Mouse (Mus musculus): ENCODE data around the gene Rnf144b. TPM values are rescaled to one million over a fixed set of nuclear protein-coding genes. Genes with fewer than 3 reads are reported as not detected.

The Rnf144b gene
- total RNA-seq, 4 experiments from 2014 or later: 21.9 to 28.1 (median 22.9) TPM

DNA sequence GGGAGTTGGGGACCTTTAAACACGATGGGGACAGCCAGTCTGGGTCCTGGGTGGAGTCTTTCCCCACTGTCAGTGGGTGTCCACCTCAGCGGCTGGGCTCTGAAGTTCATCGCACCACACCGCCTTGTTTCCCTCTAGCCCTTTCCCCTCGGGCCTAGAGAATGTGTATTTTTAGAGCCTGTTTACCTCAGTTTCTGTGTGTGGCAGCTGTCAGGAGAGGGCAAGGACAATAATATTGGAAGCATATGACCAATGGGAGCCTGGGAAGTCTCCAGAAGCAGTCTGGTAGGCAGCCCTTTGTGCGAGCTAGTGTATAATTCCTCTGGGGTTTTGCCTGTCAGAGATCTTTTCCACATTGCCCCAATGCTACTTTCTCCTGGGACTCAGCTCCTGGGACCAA is 95.9 kb downstream of the Rnf144b start:
- DNase-seq (ENCODE audit: low spot score in 2 of 2): no peak

DNA sequence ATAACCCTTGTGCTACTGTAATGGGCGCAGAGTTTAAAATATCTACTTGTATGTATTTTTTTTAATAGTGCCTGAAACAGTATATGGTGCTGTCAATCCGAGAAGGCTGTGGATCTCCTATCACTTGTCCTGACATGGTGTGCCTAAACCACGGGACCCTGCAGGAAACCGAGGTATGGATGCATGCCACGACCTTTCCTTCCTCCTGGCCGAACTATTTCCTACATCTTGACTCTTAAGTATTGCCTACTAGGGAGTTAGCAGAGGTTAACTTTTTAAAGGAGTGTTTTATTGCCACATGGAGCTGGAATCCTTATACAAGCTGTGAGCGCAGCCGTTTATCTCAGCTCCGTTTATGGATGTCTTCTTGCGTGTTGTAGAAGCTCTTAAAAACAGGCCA is 98.0 kb downstream of the Rnf144b start:
- DNase-seq (ENCODE audit: low spot score in 2 of 2): peak in 1 of 2 experiments; percentile 44

DNA sequence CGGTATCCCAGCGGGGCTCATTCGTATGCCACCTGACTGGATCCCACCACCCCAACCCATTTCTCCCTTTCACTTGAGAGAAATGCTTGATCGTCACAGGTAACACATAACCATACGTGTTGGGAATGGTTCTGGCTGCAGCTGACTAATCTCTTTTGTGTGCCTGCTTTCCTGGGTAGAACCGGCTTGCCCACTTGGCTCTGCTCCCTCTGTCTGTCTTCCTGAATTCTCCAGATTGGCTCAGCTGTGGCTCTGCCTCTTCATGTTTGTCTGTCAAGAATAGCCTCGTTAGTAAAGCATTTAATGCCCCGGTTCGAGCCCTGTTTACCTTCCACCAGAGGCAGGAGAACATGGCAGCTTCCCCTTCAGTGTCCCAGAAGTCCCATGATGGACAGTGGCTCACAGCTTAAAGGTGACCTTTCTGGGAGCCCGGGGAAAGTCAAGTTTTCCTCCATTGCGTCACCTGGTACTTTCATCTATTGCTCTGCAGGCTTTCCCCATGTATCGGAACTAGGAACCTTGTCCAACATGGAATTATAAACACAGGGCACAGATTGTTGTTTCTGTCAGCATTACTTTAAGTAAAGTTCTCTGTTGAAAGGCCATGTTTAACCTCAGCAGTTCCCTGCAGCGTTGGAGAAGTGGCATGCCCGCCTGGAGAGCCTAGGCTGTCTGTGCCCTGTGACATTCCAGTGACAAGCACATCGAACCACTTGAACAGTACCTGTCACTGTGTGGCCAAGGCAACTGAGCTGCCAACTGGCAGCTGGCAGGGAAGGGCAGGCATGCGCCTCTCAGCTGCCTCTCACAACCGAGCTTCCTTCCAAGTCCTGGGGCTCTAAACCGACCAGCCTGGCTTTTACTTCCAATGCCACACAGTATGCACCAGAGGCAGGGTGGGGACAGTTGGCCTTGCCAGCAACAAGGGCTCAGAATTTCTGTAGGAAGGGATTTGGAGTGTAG is 101.4 kb downstream of the Rnf144b start:
- peak; percentile 57 to 65 for DNase-seq (ENCODE audit: low spot score in 2 of 2)

DNA sequence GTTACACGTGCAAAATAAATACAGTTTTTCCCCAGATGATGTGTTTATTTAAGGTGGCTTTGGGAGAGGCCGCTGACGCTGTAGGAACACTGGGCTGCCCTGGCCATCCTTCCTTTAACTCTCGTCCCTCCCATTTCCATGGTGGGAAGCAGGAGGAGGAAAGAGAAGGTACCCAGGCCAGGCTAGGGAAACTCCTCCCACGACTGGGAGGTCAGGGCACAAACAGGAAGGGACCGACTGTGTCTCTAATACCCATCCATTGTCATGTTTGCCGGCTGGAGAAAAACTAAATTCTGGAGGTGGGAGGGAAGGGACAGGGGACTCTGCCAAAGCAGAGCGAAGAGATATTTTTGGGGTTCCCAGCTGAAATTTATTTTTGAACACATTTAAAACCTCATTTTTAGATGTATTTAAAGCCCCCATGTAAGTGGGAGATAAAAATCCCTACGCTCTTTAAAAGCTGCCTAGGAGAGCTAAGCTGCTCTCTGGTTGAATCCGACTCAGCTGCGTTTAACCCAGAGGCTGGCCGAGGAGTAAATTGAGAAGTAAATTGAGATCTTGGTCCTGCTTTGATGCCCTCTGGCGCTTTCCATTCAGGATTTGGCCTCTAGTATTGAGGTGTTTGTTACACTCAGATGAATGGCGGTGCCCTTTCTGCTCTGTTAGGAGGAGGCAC is 102.3 kb downstream of the Rnf144b start:
- DNase-seq (ENCODE audit: low spot score in 2 of 2): no peak

DNA sequence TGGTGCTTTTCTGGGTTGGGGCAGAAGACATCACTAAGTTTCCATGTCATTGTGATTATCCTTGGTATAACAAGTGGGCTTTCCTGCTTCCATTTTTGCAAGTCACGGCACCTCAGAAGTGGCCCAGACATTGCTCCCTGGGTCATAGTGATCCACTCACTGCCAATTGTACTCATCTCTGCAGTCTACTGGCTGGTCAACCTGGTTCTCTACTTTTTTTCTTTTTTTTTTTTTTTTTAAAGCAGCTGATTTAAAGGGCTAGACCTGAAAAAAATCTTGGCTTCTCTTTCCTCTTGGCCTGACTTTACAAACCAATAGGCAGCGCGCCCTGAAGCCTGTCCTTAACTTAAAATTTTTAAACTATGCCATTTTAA is 102.9 kb downstream of the Rnf144b start:
- no peak for DNase-seq (ENCODE audit: low spot score in 2 of 2)

DNA sequence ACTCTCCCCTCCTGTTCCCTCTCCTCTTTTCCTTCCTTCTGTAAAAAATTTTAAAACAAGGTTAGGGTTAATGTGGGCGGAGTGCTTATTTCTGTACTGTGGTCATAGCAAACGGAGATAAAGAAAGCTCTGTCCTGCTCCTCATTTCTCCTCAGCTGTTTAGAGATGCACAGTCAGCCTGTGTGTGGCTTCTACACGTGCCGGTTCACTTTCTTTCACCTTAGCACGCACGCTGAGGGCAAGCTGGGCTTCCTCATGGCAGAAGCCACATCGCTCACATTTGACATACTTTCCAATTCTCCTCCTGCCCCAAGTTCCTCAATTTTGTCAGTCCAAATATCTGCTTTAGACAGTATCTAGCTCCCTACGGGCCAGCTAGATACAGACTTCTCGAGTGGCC is 103.3 kb downstream of the Rnf144b start:
- DNase-seq (ENCODE audit: low spot score in 2 of 2): no peak

DNA sequence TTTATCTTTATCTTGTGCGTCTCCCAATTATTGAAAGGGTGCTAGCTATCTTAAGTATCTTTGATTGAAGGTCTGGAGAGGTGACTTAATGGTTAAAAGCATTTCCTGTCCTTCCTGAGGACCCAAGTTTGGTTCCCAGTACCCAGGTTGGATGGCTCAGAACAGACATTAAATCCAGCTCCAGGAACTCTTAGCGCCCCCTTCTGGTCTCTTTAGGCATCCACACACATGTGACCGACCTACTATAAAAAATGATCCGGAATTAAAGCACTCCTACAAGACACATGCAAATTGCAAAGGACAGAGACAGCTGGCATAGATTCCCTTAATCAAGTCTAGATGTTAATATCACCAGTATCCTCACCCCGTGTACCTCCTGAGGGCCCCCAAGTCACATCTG is 104.1 kb downstream of the Rnf144b start:
- no peak for DNase-seq (ENCODE audit: low spot score in 2 of 2)

DNA sequence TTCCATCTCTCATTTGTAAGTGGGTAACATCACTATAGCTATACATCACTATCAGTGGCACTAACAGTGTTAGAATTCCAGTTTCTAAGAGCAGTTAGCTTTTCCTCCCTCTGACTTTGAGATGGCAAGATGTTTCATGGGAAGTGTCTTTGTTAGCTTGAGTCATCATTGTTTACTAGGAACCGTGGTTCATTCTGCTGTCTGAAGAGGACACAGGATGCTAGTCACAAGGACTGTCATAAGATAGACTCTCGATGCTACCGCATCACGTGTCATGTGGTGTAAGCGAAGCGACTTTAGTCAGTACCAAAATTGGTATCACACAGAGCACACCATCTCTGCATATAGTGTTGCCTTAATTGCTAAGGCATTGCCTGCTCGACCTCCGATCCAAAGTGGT is 105.7 kb downstream of the Rnf144b start:
- no peak for DNase-seq (ENCODE audit: low spot score in 2 of 2)

DNA sequence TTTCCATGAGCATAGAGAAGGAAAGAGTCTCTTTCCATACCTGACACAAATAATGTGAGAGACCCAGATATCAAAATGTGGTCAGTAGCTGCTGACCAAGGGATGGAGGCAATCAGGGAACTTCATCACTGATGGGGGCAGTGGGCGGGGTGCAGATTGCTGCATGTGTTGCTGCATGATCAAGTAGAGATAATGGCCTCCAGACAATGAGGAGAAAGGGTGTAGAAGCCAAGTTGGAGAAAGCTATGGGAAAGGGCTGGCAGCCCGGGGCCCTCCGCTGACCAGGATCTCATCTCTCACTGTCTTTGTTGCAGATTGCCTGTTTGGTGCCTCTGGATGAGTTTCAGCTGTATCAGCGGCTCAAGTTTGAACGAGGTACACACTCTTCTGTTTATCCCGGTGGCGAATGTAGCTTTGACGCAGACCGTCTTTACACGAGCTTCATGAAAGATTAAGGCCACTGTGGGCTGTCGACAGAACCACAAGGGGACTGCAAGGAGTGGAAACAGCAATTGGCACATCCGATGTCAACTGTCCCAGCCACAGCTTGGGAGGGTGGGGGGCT is 106.3 kb downstream of the Rnf144b start:
- DNase-seq (ENCODE audit: low spot score in 2 of 2): no peak

DNA sequence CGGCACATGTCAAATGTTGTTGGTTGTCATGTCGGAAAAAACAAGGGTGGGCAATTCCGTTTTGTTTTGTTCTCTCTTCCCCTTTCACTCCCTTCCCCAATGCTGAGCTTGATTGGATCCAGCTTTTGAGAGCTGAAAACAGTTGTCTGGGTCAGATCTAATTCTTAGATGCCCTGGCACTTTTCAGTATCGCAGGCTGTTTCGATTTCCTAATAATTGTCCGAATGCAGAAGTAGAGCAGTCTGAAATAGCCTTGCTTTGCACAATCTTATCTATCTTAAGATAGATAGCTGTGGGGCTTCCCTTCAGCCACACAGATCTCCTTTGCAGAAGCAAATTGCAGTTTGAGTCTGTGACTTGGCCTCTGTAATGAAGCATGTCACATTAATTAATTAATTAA is 109.7 kb downstream of the Rnf144b start:
- no peak for DNase-seq (ENCODE audit: low spot score in 2 of 2)

DNA sequence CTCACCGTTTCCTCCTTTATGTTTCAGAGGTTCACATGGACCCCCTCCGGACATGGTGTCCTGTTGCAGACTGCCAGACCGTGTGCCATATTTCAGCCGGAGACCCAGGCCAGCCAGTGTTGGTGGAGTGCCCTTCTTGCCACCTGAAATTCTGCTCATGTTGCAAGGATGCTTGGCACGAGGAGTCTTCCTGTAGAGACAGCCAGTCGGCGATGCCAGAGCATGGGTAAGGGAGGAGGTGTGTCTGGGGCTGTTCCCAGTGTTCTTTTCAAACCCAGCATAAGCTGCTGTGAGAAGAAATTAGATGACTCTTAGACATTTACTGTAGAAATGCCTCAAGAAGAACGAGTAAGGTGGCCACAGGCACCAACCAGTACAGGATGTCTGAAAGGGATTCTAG is 114.9 kb downstream of the Rnf144b start:
- DNase-seq (ENCODE audit: low spot score in 2 of 2): no peak

DNA sequence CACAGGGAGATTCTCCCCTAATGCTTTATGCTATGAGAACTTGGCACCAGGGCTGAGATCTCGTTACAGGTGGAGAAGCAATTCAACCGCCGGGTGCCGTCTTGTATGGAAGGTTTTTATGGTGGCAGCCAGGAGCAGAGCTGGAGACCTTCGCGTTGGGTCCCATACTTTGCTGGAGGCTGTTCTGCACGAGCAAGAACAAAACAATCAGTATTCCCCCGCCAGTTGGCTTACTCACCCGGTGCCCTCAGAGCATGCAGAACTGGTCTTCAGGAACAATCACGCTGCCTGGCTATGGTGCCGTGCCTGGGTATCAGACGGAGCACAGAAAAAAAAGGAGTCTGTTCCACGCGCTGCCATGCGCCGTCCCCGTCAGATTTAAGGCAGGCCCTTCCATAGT is 115.7 kb downstream of the Rnf144b start:
- no peak for DNase-seq (ENCODE audit: low spot score in 2 of 2)

DNA sequence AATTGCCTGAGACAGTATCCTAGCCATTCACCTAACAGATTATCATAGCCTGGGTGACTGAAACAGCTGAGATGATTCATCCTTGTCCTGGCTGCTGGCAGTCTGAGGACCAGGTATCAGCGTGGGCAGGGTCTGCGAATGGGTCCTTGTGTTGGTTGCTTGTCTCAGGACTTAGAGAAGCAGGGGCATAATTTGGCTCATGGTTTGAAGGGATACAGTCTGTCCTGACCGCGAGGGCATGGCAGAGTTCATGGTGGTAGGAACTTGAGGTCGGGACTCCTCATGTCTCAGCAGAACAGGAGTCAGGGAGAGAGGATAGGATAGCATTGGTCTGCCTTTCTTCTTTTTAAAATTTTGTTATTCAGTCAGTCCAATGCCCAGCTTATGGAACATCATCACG is 121.1 kb downstream of the Rnf144b start:
- no peak for DNase-seq (ENCODE audit: low spot score in 2 of 2)

DNA sequence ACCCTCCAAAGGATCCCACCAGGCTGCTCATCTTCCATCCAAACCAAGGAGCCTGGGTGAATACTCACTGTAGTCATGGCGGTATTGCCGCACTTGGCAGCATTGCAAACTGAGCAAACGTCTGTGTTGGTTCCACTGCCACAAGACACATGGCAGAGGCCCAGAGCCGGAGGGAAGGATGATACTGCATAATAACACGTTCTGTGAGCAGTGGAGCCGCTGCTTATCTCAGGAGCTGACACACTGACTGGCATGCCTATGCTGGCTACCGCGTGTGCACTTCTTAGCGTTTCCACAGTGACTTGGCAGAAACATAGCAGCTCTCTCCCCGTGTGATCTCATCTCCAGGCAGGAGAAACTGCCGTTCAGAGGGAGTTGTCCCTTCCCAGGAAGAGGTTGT is 122.3 kb downstream of the Rnf144b start:
- peak in 1 of 2 experiments; percentile 38 for DNase-seq (ENCODE audit: low spot score in 2 of 2)

DNA sequence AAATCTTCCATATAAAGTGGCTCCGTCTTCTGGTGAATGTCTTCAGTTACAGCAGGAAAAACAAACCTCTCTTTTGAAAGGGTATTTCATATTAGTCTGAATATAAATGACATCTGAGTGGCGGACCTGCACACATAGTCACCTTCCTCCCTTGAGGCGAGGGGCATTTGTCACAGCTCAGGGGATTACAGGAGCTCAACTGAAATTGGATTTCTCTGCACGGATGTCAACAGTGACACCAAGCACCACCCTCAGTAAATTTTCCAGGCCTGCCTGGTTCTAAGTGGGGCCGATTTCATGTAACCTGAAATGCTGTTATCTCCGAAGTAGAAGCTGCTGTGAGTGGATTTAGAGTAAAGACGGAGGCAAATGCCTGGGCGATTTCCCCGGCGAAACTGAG is 124.0 kb downstream of the Rnf144b start:
- no peak for DNase-seq (ENCODE audit: low spot score in 2 of 2)

DNA sequence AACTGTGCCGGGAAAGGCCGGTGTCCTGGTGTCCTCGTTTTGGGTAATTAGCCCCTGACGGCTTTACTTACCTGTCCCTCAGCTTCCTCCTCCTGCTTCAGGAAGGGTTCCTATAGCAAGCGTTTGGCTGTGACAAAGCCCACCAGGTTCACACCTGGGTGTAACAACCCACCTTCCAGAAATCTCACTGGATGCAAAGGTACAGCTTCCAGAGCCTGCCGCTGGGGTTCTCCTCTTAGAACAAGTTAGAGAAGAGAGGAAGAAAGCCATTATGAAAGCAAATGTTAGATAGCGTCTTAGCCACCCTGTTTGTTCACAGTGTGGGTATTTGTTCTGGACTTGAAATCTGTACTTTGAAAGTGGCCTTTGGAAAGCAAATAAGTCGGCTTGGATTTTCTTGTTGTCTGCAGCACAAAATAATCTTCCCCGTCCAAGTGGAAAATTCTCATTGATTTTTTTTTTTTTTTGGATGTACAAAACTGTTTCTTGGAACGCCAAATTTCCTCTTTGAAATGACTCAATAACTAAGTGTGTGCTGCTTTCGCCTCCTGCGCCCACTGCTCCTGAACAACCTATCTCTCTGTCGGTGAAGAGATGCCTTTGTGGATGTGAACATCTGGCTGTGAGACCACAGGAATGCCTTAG is 124.8 kb downstream of the Rnf144b start:
- DNase-seq (ENCODE audit: low spot score in 2 of 2): no peak

DNA sequence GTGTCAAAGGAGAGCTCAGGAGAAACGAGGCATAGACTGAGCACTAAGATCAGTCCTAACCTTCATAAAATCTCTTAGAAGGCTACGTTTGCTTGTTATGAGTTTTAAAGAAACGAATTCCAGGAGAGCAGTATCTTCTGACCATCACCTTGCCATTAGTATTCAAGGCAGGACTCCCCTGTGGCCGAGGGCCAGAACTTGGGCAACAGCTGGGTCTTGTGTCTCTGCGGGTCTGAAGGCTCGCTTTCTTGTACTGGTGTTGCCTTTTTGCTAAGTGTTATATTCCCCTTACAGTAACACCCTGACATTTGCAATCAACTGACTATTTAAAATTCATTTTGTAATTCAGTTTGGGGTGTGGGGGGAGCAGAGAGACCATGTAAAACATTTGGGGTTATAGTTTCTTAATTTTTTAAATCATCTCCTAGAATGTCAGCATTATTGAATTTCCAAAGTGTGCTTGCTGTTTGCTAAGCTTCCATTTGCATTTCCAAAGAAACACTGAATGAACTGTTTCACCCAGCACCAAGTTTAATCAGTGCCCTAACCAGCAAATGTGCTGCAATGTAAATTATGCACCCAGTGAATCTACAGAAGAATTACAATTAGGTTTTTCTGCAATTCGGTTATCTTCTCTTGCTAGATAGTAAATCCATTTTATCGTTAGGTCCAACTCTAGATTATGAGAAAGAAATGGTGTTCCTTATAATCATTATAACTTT is 126.0 kb downstream of the Rnf144b start:
- DNase-seq (ENCODE audit: low spot score in 2 of 2): no peak

DNA sequence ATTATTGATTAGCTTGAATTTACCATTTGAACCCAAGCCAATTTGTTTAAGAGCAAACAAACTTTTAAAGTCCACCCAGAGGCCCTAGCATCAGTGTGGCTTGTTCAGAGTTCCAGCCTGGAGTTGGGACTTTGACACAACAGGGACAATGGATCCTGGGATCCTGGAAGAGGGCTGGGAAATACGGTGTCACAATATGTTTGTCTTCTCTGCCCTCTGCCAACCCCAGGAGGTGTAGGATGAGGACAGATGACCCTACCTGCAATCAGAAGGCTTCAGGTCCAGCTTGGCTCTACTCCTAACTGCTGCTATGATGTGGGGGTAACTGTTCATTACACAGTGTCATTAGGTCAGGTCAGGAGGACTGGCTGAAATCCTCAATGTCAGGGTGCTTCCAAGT is 128.2 kb downstream of the Rnf144b start:
- DNase-seq (ENCODE audit: low spot score in 2 of 2): no peak

DNA sequence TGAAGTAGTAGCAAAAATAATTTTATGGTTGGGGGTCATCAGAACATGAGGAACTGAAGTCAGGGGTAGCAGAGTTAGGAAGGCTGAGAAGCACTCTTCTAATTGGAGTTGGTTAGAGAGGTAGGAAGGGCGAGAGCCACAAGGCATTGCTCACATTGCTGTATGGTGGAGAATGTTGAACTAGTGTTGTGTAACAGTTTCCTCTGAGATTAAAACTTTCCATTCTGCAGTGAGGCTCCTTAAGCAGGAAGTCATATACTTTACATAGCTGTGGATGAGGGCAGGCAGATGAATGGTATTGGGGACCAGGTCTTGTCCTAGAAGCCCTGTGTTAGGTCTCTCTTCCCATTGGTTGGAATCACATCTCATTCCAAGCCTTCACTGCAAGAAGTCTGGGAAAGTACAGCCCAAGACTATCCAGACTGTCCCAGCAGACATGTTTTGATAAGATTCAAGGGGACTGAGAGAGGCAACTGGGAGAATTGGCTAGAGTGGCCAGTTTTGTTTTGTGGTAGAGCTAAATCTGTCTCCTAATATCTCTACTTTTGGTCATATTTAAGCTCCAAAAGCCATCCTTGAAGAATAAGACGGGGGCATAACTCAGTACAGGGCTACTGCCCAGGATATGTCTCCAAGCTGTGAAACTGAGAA is 128.8 kb downstream of the Rnf144b start:
- no peak for DNase-seq (ENCODE audit: low spot score in 2 of 2)

DNA sequence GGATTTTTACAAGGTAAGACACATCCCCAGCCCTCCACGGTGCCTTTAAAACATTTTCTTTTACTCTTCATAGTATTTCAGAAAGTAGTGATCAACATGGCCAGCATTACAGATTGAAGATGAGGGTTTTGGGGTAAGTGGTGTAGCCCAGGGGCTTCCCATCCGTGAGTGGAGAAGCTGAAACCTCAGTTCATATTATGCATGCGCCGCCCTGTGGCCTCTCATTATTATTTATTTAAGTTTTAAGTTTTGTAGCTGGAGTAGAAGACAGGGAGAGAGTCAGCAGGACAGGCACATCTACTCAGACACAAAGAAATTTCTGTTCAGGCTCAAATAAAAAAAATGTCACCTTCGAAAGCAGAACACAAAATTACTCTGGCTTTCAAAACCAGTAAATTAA is 131.3 kb downstream of the Rnf144b start:
- DNase-seq (ENCODE audit: low spot score in 2 of 2): no peak

DNA sequence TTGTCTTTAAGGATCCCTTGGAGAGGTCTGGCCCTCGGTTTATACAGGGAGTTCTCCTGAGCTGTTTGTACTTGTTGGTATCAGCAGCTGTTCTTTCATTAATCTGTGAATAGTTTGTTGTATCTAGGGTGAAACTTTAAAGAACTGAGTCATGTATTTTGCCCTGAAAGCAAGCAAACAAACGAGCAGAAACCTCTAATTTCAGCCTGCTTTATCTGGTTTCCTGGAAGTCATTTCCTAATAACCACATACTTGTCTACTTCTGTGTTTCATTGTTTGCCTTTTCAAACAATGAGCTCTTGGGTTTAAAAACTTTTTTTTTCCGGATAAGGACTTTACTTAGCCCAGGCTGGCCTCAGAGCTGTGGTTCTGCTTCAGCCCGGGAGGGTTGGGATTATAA is 136.8 kb downstream of the Rnf144b start:
- DNase-seq (ENCODE audit: low spot score in 2 of 2): no peak
